Mouse (Mus musculus): ENCODE data around the gene Chit1. TPM values are rescaled to one million over a fixed set of nuclear protein-coding genes. Genes with fewer than 3 reads are reported as not detected.

Gene Chit1
- polyA plus RNA-seq, 1 experiment from 2014 or later = 0.09 TPM

GRCm38 (mm10) chr1:134080881-134081450 is 30.1 kb upstream of the Chit1 start:
- H3K27ac ChIP-seq = no peak overlapping the region
- no peak overlapping the region for H3K9ac ChIP-seq (replicated peaks)
- no peak for ATAC-seq
- H3K9me3 ChIP-seq = no peaks in the 10 kb centered on the region
- WGBS = 90% methylated on average over 5 of the region's 5 CpGs
- H3K27me3 ChIP-seq = no peaks in the 10 kb centered on the region
- no peaks in the 10 kb centered on the region for H3K36me3 ChIP-seq
- H3K4me2 ChIP-seq (replicated peaks) = no peak overlapping the region
- no peak overlapping the region for H3K4me3 ChIP-seq (replicated peaks)
- H3K4me1 ChIP-seq (replicated peaks) = peaks cover 48% of the 10 kb centered on the region

- Histone ChIP-seq H3K27me3 (no peaks in the 10 kb centered on the region), H3K27ac (no peak overlapping the region), H3K9me3 (no peaks in the 10 kb centered on the region), H3K4me1 (replicated peaks) (peaks cover 40% of the 10 kb centered on the region), H3K36me3 (no peaks in the 10 kb centered on the region), H3K4me3 (replicated peaks) (no peak overlapping the region), H3K9ac (replicated peaks) (no peak overlapping the region), H3K4me2 (replicated peaks) (no peak overlapping the region)
- WGBS = 57% methylated on average over 11 of the region's 11 CpGs
- no peak for ATAC-seq
Measured at GRCm38 (mm10) chr1:134082987-134083516, 28.0 kb upstream of the Chit1 start.

- no peaks in the 10 kb centered on the region for H3K9me3 ChIP-seq
- no peaks in the 10 kb centered on the region for H3K36me3 ChIP-seq
- no peak for ATAC-seq
- no peak overlapping the region for H3K4me3 ChIP-seq (replicated peaks)
- H3K27ac ChIP-seq = no peak overlapping the region
- H3K27me3 ChIP-seq = no peaks in the 10 kb centered on the region
- H3K9ac ChIP-seq (replicated peaks) = no peak overlapping the region
- no peak overlapping the region for H3K4me2 ChIP-seq (replicated peaks)
- peaks cover 36% of the 10 kb centered on the region for H3K4me1 ChIP-seq (replicated peaks)
- WGBS = 85% methylated on average over 8 of the region's 8 CpGs
Measured at GRCm38 (mm10) chr1:134083676-134084075, 27.4 kb upstream of the Chit1 start.

- no peaks in the 10 kb centered on the region for H3K36me3 ChIP-seq
- no peaks in the 10 kb centered on the region for H3K27me3 ChIP-seq
- H3K4me2 ChIP-seq (replicated peaks) = no peak overlapping the region
- H3K4me1 ChIP-seq (replicated peaks) = peaks cover 36% of the 10 kb centered on the region
- no peak for ATAC-seq
- no peak overlapping the region for H3K4me3 ChIP-seq (replicated peaks)
- WGBS = 94% methylated on average over 3 of the region's 3 CpGs
- H3K9me3 ChIP-seq = no peaks in the 10 kb centered on the region
- no peak overlapping the region for H3K27ac ChIP-seq
- no peak overlapping the region for H3K9ac ChIP-seq (replicated peaks)
Measured at GRCm38 (mm10) chr1:134084128-134084527, 26.9 kb upstream of the Chit1 start.

GRCm38 (mm10) chr1:134086017-134086416 is 25.0 kb upstream of the Chit1 start:
- Histone ChIP-seq H3K9me3 (no peaks in the 10 kb centered on the region), H3K4me2 (replicated peaks) (no peak overlapping the region), H3K36me3 (no peaks in the 10 kb centered on the region), H3K27ac (peak overlapping the region; percentile 30), H3K4me1 (replicated peaks) (peaks cover 21% of the 10 kb centered on the region), H3K4me3 (replicated peaks) (no peak overlapping the region), H3K9ac (replicated peaks) (no peak overlapping the region), H3K27me3 (no peaks in the 10 kb centered on the region)
- 0 out of 2 replicates have a peak, but pooled peaks have one; percentile 34 for ATAC-seq
- WGBS = 8% methylated on average over 3 of the region's 3 CpGs

- WGBS = 47% methylated on average over 16 of the region's 16 CpGs
- Histone ChIP-seq H3K4me2 (replicated peaks) (peak overlapping the region; percentile 18; the same call in 1 of the 2 replicates), H3K9me3 (no peaks in the 10 kb centered on the region), H3K4me3 (replicated peaks) (no peak overlapping the region), H3K36me3 (no peaks in the 10 kb centered on the region), H3K27ac (peak overlapping the region; percentile 30), H3K4me1 (replicated peaks) (peaks cover 21% of the 10 kb centered on the region), H3K27me3 (no peaks in the 10 kb centered on the region), H3K9ac (replicated peaks) (peak overlapping the region; percentile 41; the same call in 1 of the 2 replicates)
- ATAC-seq = peak; percentile 27; the same call in 1 of the 2 replicates
Measured at GRCm38 (mm10) chr1:134086811-134087398, 24.1 kb upstream of the Chit1 start.

GRCm38 (mm10) chr1:134089074-134089473 is 22.0 kb upstream of the Chit1 start:
- Histone ChIP-seq H3K27me3 (no peaks in the 10 kb centered on the region), H3K4me1 (replicated peaks) (peaks cover 36% of the 10 kb centered on the region), H3K27ac (no peak overlapping the region), H3K4me2 (replicated peaks) (no peak overlapping the region), H3K9me3 (no peaks in the 10 kb centered on the region), H3K4me3 (replicated peaks) (no peak overlapping the region), H3K36me3 (no peaks in the 10 kb centered on the region), H3K9ac (replicated peaks) (no peak overlapping the region)
- WGBS = 90% methylated on average over 7 of the region's 7 CpGs
- ATAC-seq = no peak

- Histone ChIP-seq H3K4me2 (replicated peaks) (no peak overlapping the region), H3K27me3 (no peaks in the 10 kb centered on the region), H3K9ac (replicated peaks) (no peak overlapping the region), H3K36me3 (no peaks in the 10 kb centered on the region), H3K4me1 (replicated peaks) (peaks cover 50% of the 10 kb centered on the region), H3K4me3 (replicated peaks) (no peak overlapping the region), H3K9me3 (no peaks in the 10 kb centered on the region), H3K27ac (0 out of 2 replicates have a peak overlapping the region, but pooled peaks have one; percentile 79)
- WGBS = 88% methylated on average over 3 of the region's 3 CpGs
- no peak for ATAC-seq
Measured at GRCm38 (mm10) chr1:134091851-134092250, 19.2 kb upstream of the Chit1 start.

- Histone ChIP-seq H3K9me3 (no peaks in the 10 kb centered on the region), H3K36me3 (no peaks in the 10 kb centered on the region), H3K4me1 (replicated peaks) (peaks cover 51% of the 10 kb centered on the region), H3K4me2 (replicated peaks) (peak overlapping the region; percentile 77), H3K27ac (peak overlapping the region; percentile 79), H3K4me3 (replicated peaks) (peak overlapping the region; percentile 46), H3K27me3 (no peaks in the 10 kb centered on the region), H3K9ac (replicated peaks) (peak overlapping the region; percentile 74)
- 29% methylated on average over 6 of the region's 6 CpGs for WGBS
- ATAC-seq = no peak
Measured at GRCm38 (mm10) chr1:134092368-134092767, 18.7 kb upstream of the Chit1 start.

- H3K9me3 ChIP-seq = no peaks in the 10 kb centered on the region
- ATAC-seq = peak; percentile 77
- H3K4me1 ChIP-seq (replicated peaks) = peaks cover 59% of the 10 kb centered on the region
- peak overlapping the region; percentile 46 for H3K4me3 ChIP-seq (replicated peaks)
- WGBS = 2% methylated on average over 43 of the region's 43 CpGs
- peak overlapping the region; percentile 77 for H3K4me2 ChIP-seq (replicated peaks)
- peak overlapping the region; percentile 79 for H3K27ac ChIP-seq
- peak overlapping the region; percentile 74 for H3K9ac ChIP-seq (replicated peaks)
- H3K36me3 ChIP-seq = no peaks in the 10 kb centered on the region
- no peaks in the 10 kb centered on the region for H3K27me3 ChIP-seq
Measured at GRCm38 (mm10) chr1:134092852-134093770, 17.9 kb upstream of the Chit1 start.

- WGBS = 67% methylated on average over 13 of the region's 13 CpGs
- Histone ChIP-seq H3K27ac (peak overlapping the region; percentile 79), H3K4me1 (replicated peaks) (peaks cover 67% of the 10 kb centered on the region)
Measured at GRCm38 (mm10) chr1:134093771-134094526, 17.1 kb upstream of the Chit1 start.

More at GRCm38 (mm10) chr1:134093771-134094526, 17.1 kb upstream of the Chit1 start:
- no peaks in the 10 kb centered on the region for H3K36me3 ChIP-seq
- H3K4me3 ChIP-seq (replicated peaks) = peak overlapping the region; percentile 46; the same call in 1 of the 2 replicates
- H3K27me3 ChIP-seq = no peaks in the 10 kb centered on the region
- no peak overlapping the region for H3K9ac ChIP-seq (replicated peaks)
- peak overlapping the region; percentile 77 for H3K4me2 ChIP-seq (replicated peaks)
- H3K9me3 ChIP-seq = no peaks in the 10 kb centered on the region
- ATAC-seq = no peak
